8 mouse cellular contexts compared by ENCODE assay signal in the genomic region with DNA sequence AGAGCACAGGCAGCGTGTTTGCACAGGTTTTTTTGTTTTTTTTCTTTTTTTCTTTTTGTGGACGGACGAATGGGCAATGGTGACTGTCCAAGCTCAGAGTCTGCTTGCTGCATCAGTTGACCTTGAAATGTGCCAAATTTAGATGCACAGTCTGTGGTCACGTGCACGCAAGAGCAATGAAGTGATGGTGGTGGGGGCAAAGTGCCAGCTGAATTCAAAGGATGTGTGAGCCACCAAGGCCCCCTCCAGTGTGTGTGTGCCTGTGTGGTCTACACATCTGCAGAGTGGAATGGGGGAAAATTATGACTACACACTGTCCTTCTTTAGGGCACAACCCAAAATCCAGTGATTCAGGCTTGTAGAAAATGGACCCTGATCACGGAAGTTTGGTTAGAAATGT. TPM values are rescaled to one million over a fixed set of nuclear protein-coding genes. Genes with fewer than 3 reads are reported as not detected.
A peak's percentile ranks its signal among the peaks of the same experiment; 100 is the strongest.
DNase-seq lines count a peak whose midpoint lies in the region; ATAC-seq lines count a peak whose summit lies in the region.
"Had no signal": no experiment of that assay in that cellular context is flagged by ENCODE, and none has a peak within 500 bp of the region (broad histone marks: within the 10 kb centered on the region; RNA-seq: fewer than 3 reads in every experiment).

No protein-coding gene starts in this region.

- H3K4me3 ChIP-seq in lung, embryonic 16.5 days (ENCODE audit: low read length), result no peak overlapping the region
- H3K4me3 ChIP-seq in kidney, embryonic 15.5 days (replicated peaks), result no peak overlapping the region
- H3K4me3 ChIP-seq: liver, embryonic 15.5 days had no signal

- no peaks in the 10 kb centered on the region for H3K36me3 ChIP-seq in lung, embryonic 16.5 days (ENCODE audit: control insufficient read depth, insufficient read depth, low read length)
- H3K36me3 ChIP-seq in kidney, embryonic 15.5 days, result no peaks in the 10 kb centered on the region
- H3K36me3 ChIP-seq: liver, embryonic 15.5 days had no signal

- no peak overlapping the region for H3K9ac ChIP-seq in lung, embryonic 16.5 days (ENCODE audit: low read length)
- no peak overlapping the region for H3K9ac ChIP-seq in kidney, embryonic 15.5 days
- H3K9ac ChIP-seq: liver, embryonic 15.5 days had no signal

- WGBS in lung, embryonic 16.5 days, result 35% methylated on average over 6 of the region's 6 CpGs
- 20% methylated on average over 6 of the region's 6 CpGs for WGBS in kidney, embryonic 15.5 days

- H3K4me1 ChIP-seq in lung, embryonic 16.5 days (replicated peaks; ENCODE audit: control insufficient read depth, insufficient read depth, low read length), result no peaks in the 10 kb centered on the region
- H3K4me1 ChIP-seq in kidney, embryonic 15.5 days, result peaks cover 4% of the 10 kb centered on the region
- H3K4me1 ChIP-seq: liver, embryonic 15.5 days had no signal

- DNase-seq in lung, postnatal 14 days, result no peak
- DNase-seq in adrenal gland, postnatal 10 days, result peak; percentile 71
- DNase-seq in cerebellum, adult 18-20 months, result peak; percentile 44 to 51
- DNase-seq in spleen, postnatal 36 days (ENCODE audit: low spot score in 2 of 2), result no peak
- DNase-seq in urinary bladder, adult 18-20 months (ENCODE audit: low spot score in 2 of 2), result no peak

- H3K27ac ChIP-seq in lung, embryonic 16.5 days (ENCODE audit: low read length), result no peak overlapping the region
- H3K27ac ChIP-seq in kidney, embryonic 15.5 days, result no peak overlapping the region
- H3K27ac ChIP-seq: liver, embryonic 15.5 days had no signal

- H3K4me2 ChIP-seq in lung, embryonic 16.5 days (ENCODE audit: low read depth, low read length), result no peak overlapping the region
- 0 out of 2 replicates have a peak overlapping the region, but pooled peaks have one; percentile 19 for H3K4me2 ChIP-seq in kidney, embryonic 15.5 days
- H3K4me2 ChIP-seq: liver, embryonic 15.5 days had no signal

- ATAC-seq in lung, embryonic 16.5 days (ENCODE audit: low read depth), result peak; percentile 60; the same call in 1 of the 2 replicates
- ATAC-seq in kidney, embryonic 15.5 days (replicated peaks; ENCODE audit: low FRiP score), result no peak

- no peaks in the 10 kb centered on the region for H3K9me3 ChIP-seq in lung, embryonic 16.5 days (ENCODE audit: control insufficient read depth, low read length)
- H3K9me3 ChIP-seq in kidney, embryonic 15.5 days (replicated peaks), result no peaks in the 10 kb centered on the region
- H3K9me3 ChIP-seq: liver, embryonic 15.5 days had no signal

- no peaks in the 10 kb centered on the region for H3K27me3 ChIP-seq in lung, embryonic 16.5 days (ENCODE audit: control insufficient read depth, insufficient read depth, low read depth, low read length)
- H3K27me3 ChIP-seq in kidney, embryonic 15.5 days, result no peaks in the 10 kb centered on the region
- H3K27me3 ChIP-seq: liver, embryonic 15.5 days had no signal

RNA-seq across cellular contexts. Expression of gene Fgf9, which starts 42.8 kb away (rescaled TPM):
- 9.7 and 10.7 TPM in 2 replicates for polyA plus RNA-seq in lung, embryonic 16.5 days (2015; fragmentation: Nextera tagmentation; extraction: Ambion mirVana)
- 10 to 100 TPM; 14.7 to 14.8 TPM for total RNA-seq in adrenal gland, postnatal 10 days (2021)
- 6.7 and 7.9 TPM in 2 replicates for polyA plus RNA-seq in kidney, embryonic 15.5 days (2015; fragmentation: Nextera tagmentation; extraction: Ambion mirVana)

Comparison
In these comparisons a context has a peak if more than half of its experiments do, and no peak if none do; other contexts are left out.
1. DNase-seq: peak in adrenal gland, postnatal 10 days (single experiment) and cerebellum, adult 18-20 months (2 of 2); none in lung, postnatal 14 days (single experiment), spleen, postnatal 36 days (0 of 2) and urinary bladder, adult 18-20 months (0 of 2).